Mouse (Mus musculus): ENCODE measurements at regions not wholly inside any gene's neighbourhood (a gene's known extent, or its start where the extent isn't known, plus 50 kb on each side); places are given as distances from the start of the nearest gene placed in this dataset.

DNA sequence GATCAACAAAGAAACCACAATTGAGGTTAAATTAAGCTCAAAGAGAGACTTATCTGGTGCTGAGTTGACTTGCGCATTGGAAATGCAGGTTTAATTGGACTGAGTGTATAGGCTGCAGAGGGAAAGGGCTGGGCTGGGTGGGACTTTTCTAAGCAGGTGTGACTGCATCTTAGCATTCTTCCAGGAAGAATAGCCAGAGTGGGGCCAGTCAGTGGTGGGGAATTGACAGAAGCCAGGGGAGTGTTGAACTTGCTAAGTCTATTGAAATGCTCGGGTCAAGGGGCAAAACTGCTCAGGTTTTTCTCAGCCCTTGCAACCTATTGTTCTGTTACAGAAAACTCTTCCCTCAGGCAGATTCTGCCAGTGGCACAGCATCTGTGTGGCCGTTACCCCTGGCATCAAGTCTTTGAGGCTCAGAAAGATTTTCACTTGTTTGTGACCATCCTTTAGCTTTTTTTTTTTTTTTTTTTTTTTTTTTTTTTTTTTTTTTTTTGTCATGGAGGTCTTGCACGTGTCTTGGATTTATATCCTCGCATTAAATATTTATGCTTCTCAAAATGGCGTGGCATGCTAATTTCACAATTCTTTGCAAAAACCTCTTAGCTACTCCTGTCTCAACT, 429.6 kb upstream of the Trpc7 start:
- no peak for TF ChIP-seq CTCF (IDR thresholded peaks at IDR 0.05; ENCODE audit: low read depth)
- TF ChIP-seq EP300 (IDR thresholded peaks at IDR 0.05; ENCODE audit: low read depth), result no peak
